Mouse (Mus musculus): ENCODE measurements around the gene Exoc1. TPM values are rescaled to one million over a fixed set of nuclear protein-coding genes. Genes with fewer than 3 reads are reported as not detected.
A peak's percentile ranks its signal among the peaks of the same experiment; 100 is the strongest.

The Exoc1 gene
- polyA plus RNA-seq, 1 experiment from 2014 or later, result 63.2 TPM

DNA sequence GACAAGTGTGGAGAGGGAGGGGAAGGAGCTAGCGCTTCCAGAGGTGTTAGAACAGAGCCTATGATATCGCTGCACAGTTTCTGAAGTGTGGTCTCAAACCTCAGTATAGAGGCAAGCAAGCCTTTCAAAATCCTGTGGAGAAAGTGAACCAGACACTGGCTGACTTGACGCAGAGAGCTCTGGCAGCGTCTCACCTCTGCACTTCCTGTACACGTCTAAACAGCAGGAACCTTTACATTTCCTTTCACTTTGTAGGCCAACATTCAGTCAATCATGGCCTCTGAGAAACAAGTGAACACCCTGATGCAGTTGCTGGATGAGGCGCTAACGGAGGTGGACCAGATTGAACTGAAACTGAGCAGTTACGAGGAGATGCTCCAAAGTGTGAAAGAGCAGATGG is 14.1 kb downstream of the Exoc1 start:
- Histone ChIP-seq H3K27ac (no peak overlapping the region), H3K9me3 (no peaks in the 10 kb centered on the region), H3K4me1 (no peaks in the 10 kb centered on the region), H3K27me3 (replicated peaks) (no peaks in the 10 kb centered on the region), H3K4me2 (no peak overlapping the region), H3K36me3 (replicated peaks) (peaks cover 45% of the 10 kb centered on the region), H3K9ac (no peak overlapping the region), H3K4me3 (no peak overlapping the region)
- WGBS, result 93% methylated on average over 8 of the region's 8 CpGs
- ATAC-seq (replicated peaks), result no peak

DNA sequence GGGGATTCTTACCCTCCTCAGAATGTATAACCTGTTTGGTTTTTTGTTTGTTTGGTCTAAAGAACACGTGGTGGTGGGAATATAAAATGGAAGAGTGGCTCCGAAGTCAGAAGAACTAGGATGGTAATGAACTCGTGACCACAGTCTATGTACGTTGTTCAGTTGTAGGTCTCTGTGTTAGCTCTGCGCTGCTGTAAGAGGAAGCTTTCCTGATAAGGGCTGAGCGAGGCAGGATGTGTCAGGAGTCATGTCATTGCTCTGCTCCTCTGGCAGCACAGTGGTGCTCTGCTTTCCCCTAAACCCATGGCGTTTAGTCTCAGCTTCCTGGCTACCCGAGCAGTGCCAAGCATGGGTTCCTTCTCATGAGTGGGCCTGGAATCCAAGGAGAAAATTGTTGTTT is 21.3 kb downstream of the Exoc1 start:
- no peak for ATAC-seq (replicated peaks)
- H3K36me3 ChIP-seq (replicated peaks), result peaks cover 23% of the 10 kb centered on the region
- 91% methylated on average over 8 of the region's 8 CpGs for WGBS

DNA sequence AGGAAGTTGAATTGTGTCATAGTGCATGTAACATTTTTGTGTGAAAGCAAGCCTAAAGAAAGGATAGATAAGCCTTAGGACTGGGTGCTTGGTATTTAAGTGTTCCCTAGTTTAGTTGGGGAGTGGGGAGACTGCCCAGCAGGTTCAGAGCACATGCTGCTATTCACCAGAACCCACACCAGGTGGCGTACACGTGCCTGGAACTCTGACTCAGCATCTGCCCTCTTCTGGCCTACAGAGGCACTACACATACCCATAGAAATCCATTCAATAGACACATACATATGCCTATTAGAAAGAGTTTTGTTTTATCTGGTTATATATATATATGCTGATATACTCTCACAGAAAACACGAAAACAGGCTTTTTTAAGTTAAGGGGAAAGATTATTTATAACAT is 36.2 kb downstream of the Exoc1 start:
- peaks cover 67% of the 10 kb centered on the region for H3K36me3 ChIP-seq (replicated peaks)

More for the DNA sequence above, 21.3 kb downstream of the Exoc1 start:
- Histone ChIP-seq H3K4me3 (no peak overlapping the region), H3K27me3 (replicated peaks) (no peaks in the 10 kb centered on the region), H3K9ac (no peak overlapping the region), H3K4me1 (no peaks in the 10 kb centered on the region), H3K4me2 (no peak overlapping the region), H3K9me3 (no peaks in the 10 kb centered on the region), H3K27ac (no peak overlapping the region)

DNA sequence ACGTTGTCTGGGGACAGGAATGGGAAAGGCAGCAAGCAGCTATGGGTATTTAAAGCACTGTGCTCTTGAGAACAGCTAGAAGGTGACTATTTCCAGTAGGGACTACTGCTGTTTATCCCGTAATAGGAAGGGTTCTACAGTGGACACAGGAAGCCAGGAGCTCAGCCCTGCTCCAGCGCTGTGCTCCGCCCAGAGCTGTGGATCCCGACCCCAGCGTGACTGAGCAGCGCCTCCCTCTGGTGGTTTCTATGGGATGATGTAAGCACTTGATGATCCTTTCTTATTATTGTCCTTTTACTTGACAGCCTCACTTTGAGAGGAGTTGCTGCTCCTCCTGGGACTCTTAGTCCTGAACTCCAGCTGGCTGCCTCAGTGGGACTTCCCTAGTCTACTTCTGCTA is 45.1 kb downstream of the Exoc1 start:
- H3K27ac ChIP-seq, result no peak overlapping the region
- H3K9ac ChIP-seq, result no peak overlapping the region
- no peak for ATAC-seq (replicated peaks)
- H3K27me3 ChIP-seq (replicated peaks), result no peaks in the 10 kb centered on the region
- 71% methylated on average over 7 of the region's 7 CpGs for WGBS
- H3K4me1 ChIP-seq, result no peaks in the 10 kb centered on the region
- no peak overlapping the region for H3K4me3 ChIP-seq
- H3K9me3 ChIP-seq, result no peaks in the 10 kb centered on the region
- H3K36me3 ChIP-seq (replicated peaks), result peaks cover 8% of the 10 kb centered on the region; the same call in 1 of the 2 replicates
- no peak overlapping the region for H3K4me2 ChIP-seq

More for the DNA sequence above, 36.2 kb downstream of the Exoc1 start:
- Histone ChIP-seq H3K4me1 (no peaks in the 10 kb centered on the region), H3K27me3 (replicated peaks) (no peaks in the 10 kb centered on the region), H3K4me2 (no peak overlapping the region), H3K27ac (no peak overlapping the region), H3K9ac (no peak overlapping the region), H3K4me3 (no peak overlapping the region), H3K9me3 (no peaks in the 10 kb centered on the region)
- WGBS, result 22% methylated on average over 3 of the region's 3 CpGs
- ATAC-seq (replicated peaks), result no peak

DNA sequence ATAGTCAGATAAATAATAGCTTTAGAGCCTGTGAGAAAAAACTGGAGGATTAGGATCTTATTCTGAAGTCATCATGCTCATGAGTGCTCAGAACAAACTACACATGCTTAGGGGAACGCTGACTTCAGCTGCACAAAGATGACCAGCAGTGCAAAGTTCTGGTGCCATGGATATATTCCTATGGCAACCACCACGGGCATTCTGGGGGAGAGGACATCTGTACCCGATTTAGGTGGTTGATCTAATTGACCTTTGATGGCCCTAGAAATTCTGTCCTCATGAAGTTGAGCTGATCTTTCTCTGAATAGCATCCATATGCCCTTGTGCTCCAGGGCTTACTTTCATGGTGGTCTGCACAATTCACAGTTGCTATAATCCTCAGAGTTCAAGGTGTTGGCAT is 47.9 kb downstream of the Exoc1 start:
- H3K9ac ChIP-seq, result no peak overlapping the region
- no peaks in the 10 kb centered on the region for H3K4me1 ChIP-seq
- no peak overlapping the region for H3K4me2 ChIP-seq
- no peak overlapping the region for H3K4me3 ChIP-seq
- WGBS, result 70% methylated on average over 3 of the region's 3 CpGs
- H3K36me3 ChIP-seq (replicated peaks), result no peaks in the 10 kb centered on the region
- no peak overlapping the region for H3K27ac ChIP-seq
- no peak for ATAC-seq (replicated peaks)
- no peaks in the 10 kb centered on the region for H3K9me3 ChIP-seq
- H3K27me3 ChIP-seq (replicated peaks), result no peaks in the 10 kb centered on the region

DNA sequence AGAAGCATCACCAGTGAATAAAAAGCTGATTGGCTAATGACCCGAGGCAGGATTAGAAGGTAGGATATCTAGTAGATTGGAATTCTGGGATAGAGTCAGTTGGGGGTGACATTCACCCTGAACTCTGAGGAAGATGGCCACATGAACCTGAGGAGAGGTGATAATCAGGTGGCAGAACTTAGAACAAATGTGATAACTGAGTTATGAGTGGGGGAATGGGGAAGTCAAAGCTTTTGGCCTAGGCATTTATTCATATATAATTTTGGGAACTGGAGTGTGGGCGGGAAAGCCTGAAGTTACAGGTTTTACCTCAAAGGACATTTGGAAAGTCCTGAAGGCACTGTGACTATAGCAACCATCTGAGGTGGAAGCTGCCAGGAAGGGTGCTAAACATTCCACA is 56.3 kb downstream of the Exoc1 start:
- Histone ChIP-seq H3K4me1 (peaks cover 7% of the 10 kb centered on the region), H3K27ac (no peak overlapping the region), H3K36me3 (replicated peaks) (no peaks in the 10 kb centered on the region), H3K9ac (no peak overlapping the region), H3K4me3 (no peak overlapping the region), H3K4me2 (no peak overlapping the region), H3K27me3 (replicated peaks) (no peaks in the 10 kb centered on the region), H3K9me3 (no peaks in the 10 kb centered on the region)
- no peak for ATAC-seq (replicated peaks)
- WGBS, result 84% methylated on average over 2 of the region's 2 CpGs

DNA sequence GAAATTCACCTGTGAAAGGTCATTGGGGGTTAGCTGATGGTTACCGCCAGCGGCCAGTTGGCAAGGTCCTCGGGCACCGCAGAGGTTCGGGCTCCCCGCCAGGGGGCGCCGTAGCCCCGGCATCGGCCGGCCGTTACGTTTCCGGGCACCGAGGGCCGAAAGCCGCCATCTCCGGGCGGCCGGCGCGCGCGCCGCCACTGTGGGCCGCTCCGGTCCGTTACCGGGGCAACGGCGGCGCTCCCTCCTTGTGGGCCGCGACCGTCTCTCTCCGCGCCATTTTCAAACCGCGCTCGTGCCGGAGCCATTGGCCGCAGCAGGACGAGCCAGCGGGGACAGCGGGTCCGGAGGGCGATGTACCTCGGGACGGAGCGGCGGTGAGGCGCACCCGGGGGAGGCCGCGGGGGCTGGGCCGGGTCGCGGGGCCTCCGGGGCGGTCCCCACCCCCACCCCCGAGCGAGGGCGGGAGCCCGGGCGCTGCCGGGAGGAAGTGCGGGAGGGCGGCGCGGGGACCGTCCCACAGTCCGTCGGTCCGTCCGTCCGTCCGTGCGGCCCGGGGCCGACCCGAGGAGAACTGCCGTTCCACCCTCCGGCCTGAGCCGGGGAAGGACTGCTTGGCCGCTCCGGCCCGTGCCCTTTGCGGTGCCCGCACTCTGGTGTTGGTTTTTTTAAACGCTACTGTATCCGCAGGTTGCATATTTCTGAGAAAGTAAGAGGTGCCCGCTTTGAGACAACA is 59.6 kb downstream of the Exoc1 start, which contains the start of gene Cep135:
TSS of gene Cep135 (plus strand) at position 148 of the 733 bp plus-strand sequence.
- Histone ChIP-seq H3K27ac (peak within 1 kb of the TSS; percentile 76), H3K4me1 (peaks cover 7% of the 10 kb centered on the region), H3K36me3 (replicated peaks) (0 out of 2 replicates have a peak, but pooled peaks cover 3% of the 10 kb centered on the region), H3K4me2 (peak within 1 kb of the TSS; percentile 82), H3K9me3 (no peaks in the 10 kb centered on the region), H3K27me3 (replicated peaks) (no peaks in the 10 kb centered on the region), H3K9ac (peak within 1 kb of the TSS; percentile 56), H3K4me3 (peak within 1 kb of the TSS; percentile 81)
- WGBS, result under 1% methylated on average over 91 of the region's 92 CpGs
- peak; percentile 99 for ATAC-seq (replicated peaks)

DNA sequence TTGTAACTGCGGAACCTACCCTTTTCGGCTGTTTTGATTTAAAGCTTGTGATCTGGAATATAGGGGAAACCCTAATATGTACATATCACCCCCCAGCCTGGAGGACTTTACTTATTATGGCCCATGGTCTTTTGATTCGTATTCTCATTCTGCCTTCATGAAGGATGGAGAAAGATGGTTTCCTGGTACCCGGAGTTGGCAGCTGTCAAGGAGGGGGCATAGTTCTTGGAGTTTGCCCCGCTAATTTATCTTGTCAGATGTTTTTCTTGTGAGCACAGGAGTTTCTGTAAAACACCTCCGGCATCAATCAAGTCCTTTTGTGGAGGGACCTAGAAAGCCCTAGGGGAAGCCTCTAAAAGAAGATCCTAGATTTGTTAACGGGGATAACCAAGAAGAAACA is 60.2 kb downstream of the Exoc1 start:
- no peaks in the 10 kb centered on the region for H3K9me3 ChIP-seq
- no peaks in the 10 kb centered on the region for H3K27me3 ChIP-seq (replicated peaks)
- H3K4me2 ChIP-seq, result peak overlapping the region; percentile 82
- H3K4me1 ChIP-seq, result peaks cover 7% of the 10 kb centered on the region
- 0 out of 2 replicates have a peak, but pooled peaks cover 3% of the 10 kb centered on the region for H3K36me3 ChIP-seq (replicated peaks)
- peak overlapping the region; percentile 56 for H3K9ac ChIP-seq
- no peak overlapping the region for H3K27ac ChIP-seq
- WGBS, result 6% methylated on average over 7 of the region's 7 CpGs
- ATAC-seq (replicated peaks), result no peak
- peak overlapping the region; percentile 81 for H3K4me3 ChIP-seq

DNA sequence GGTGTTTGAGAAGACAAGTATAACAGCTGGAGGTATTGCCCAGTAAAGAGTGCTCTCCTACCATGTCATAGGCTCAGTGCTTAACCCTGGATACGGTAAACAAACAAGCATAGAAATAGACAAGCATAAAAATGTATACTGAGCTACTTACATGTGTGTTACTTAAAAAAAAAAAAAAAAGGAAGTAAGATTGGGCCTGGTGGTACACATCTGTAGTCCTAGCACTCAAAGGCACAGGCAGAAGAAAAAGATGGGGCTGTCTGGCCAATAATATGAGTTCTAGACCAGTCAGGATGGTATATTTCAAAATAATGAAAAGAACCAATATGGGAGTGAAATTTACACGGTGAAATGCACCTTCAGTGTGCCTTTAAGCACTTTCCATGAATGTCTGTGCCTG is 60.9 kb downstream of the Exoc1 start:
- Histone ChIP-seq H3K4me2 (0 out of 2 replicates have a peak overlapping the region, but pooled peaks have one; percentile 82), H3K27me3 (replicated peaks) (no peaks in the 10 kb centered on the region), H3K36me3 (replicated peaks) (0 out of 2 replicates have a peak, but pooled peaks cover 3% of the 10 kb centered on the region), H3K9me3 (no peaks in the 10 kb centered on the region), H3K9ac (no peak overlapping the region), H3K27ac (no peak overlapping the region), H3K4me3 (no peak overlapping the region), H3K4me1 (peaks cover 7% of the 10 kb centered on the region)
- no peak for ATAC-seq (replicated peaks)
- 85% methylated on average over 2 of the region's 2 CpGs for WGBS

DNA sequence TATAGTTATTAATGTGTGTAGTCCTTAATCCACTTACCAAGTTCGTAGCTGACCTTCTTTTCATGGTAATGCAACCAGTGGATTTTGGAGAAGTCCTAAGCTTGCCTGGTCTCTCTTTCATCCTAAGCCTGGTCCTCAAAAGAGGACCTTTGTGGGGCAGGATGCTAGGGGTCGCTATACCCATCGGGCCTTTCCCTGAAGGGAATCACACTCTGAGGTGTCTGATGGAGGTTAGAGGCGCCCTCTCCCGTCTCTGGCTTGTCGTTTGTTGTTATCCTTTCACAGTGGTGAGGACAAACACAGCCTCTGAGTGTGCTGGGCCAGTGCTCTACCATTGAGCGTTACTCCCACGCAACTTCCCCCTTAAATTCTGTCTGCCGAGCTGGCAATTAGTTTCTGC is 62.8 kb downstream of the Exoc1 start:
- H3K27me3 ChIP-seq (replicated peaks), result no peaks in the 10 kb centered on the region
- peaks cover 7% of the 10 kb centered on the region for H3K4me1 ChIP-seq
- 0 out of 2 replicates have a peak, but pooled peaks cover 3% of the 10 kb centered on the region for H3K36me3 ChIP-seq (replicated peaks)
- ATAC-seq (replicated peaks), result no peak
- 56% methylated on average over 9 of the region's 9 CpGs for WGBS
- H3K27ac ChIP-seq, result no peak overlapping the region
- no peak overlapping the region for H3K4me3 ChIP-seq
- H3K9me3 ChIP-seq, result no peaks in the 10 kb centered on the region
- no peak overlapping the region; the same call in 1 of the 2 replicates for H3K9ac ChIP-seq
- no peak overlapping the region for H3K4me2 ChIP-seq

DNA sequence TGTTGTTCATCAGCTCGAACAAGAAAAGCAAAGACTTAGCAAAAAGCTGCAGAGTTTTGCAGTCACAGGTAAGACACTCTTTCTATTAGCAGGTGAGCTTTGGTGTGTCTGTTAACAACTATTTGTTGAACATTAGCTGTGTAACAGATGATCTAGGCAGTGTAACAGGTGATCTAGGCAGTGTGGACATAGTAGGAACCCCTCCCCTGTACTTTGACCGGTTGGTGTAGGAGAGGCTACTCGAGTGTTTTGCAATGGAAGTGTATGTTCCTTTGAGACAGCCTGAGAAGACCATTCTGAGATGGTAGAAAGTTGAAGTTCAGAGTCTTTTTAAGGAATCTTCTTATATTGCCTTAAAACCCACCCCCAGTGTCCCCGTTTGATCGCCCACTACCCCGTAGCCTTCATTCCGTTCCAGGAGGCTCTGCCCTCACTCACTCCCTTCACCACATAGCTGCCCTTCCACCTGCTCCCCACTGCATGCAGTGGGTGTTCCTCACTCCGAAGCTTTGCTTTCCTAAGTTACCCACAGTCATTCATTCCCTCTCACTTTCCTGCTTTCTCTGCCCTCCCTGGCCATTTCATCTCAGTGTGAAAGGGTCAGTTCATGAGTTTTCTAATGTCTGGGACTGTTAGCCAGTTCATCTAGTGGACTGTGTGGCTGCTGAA is 80.7 kb downstream of the Exoc1 start:
- WGBS, result 95% methylated on average over 8 of the region's 8 CpGs
- Histone ChIP-seq H3K4me1 (no peaks in the 10 kb centered on the region), H3K27me3 (replicated peaks) (no peaks in the 10 kb centered on the region), H3K4me2 (no peak overlapping the region), H3K36me3 (replicated peaks) (peaks cover 8% of the 10 kb centered on the region; the same call in 1 of the 2 replicates), H3K27ac (no peak overlapping the region), H3K9ac (no peak overlapping the region), H3K9me3 (no peaks in the 10 kb centered on the region), H3K4me3 (no peak overlapping the region)
- ATAC-seq (replicated peaks), result no peak

DNA sequence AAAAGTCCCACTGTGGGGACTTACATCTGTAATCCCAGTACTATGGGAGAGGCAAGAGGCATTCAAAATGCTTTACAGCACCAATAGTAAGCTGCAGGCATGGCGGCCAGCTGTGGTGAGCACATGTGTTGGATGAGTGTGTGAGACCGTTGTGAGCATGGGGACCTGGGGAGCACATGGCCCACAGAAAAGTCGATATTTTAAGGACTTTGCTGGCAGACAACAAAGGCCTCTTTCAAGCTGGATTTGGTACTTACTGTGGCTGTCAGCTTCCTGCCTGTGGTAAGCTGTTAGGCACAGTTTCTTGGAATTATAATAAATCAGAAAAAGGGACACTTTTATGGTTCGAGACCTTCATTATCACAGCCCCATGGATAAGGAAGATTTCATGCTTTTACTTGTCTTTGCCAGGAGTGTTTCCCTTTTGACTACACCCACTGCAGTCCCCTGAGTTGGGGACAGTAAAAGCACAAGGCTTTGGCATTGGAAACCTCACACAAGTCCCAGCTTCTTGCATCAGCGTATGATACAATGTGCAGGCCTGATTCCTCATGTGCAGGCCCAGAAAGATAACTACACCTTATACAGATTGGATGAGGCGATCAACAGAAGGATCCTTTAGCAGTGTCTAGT is 83.9 kb downstream of the Exoc1 start:
- Histone ChIP-seq H3K4me1 (no peaks in the 10 kb centered on the region), H3K27ac (no peak overlapping the region), H3K9me3 (no peaks in the 10 kb centered on the region), H3K36me3 (replicated peaks) (peaks cover 4% of the 10 kb centered on the region), H3K27me3 (replicated peaks) (no peaks in the 10 kb centered on the region), H3K9ac (no peak overlapping the region), H3K4me2 (no peak overlapping the region), H3K4me3 (no peak overlapping the region)
- WGBS, result 85% methylated on average over 6 of the region's 6 CpGs
- no peak for ATAC-seq (replicated peaks)

Data from midbrain, embryonic 15.5 days (tissue).